Mouse (Mus musculus) ES-E14 (cell line): ENCODE results near the gene Fndc5. TPM values are rescaled to one million over a fixed set of nuclear protein-coding genes. Genes with fewer than 3 reads are reported as not detected.

Experiments
- DNase-seq: peaks from one replicate; pipeline ENCODE4 v3.0.0-alpha.2; 2013; ENCODE audit warnings: low read depth, low spot score
- H3K27ac ChIP-seq: 2 replicates; pipeline ENCODE4 v1.5.1; 2012; ENCODE audit warnings: low read depth, mild to moderate bottlenecking, low read length, moderate library complexity, mixed read lengths; ENCODE audit not compliant: poor library complexity, insufficient read depth, severe bottlenecking
- H3K36me3 ChIP-seq: 2 replicates; pipeline ENCODE4 v1.6.1; 2012; ENCODE audit warnings: mild to moderate bottlenecking, low read length, moderate library complexity, mixed read lengths; ENCODE audit not compliant: control insufficient read depth, poor library complexity, insufficient read depth, severe bottlenecking
- H3K4me1 ChIP-seq, 2 experiments: fragments of 150-350 bp in 1 of 2; sonication (generic) in 1 of 2; 2 replicates each; pipeline ENCODE4 v1.6.1; 2012; ENCODE audit warnings: low read length in 2 of 2, mild to moderate bottlenecking in 1 of 2, mixed read lengths in 1 of 2; ENCODE audit not compliant: control insufficient read depth in 2 of 2, insufficient read depth in 2 of 2, poor library complexity in 1 of 2
- H3K4me3 ChIP-seq, 2 experiments: fragments of 150-350 bp in 1 of 2; sonication (generic) in 1 of 2; 2 replicates each; pipeline ENCODE4 v1.5.1; 2012; ENCODE audit warnings: low read length in 2 of 2, low read depth in 1 of 2, mild to moderate bottlenecking in 1 of 2, mixed read lengths in 1 of 2; ENCODE audit not compliant: insufficient read depth in 1 of 2, poor library complexity in 1 of 2, severe bottlenecking in 1 of 2
- H3K9ac ChIP-seq: 2 replicates; pipeline ENCODE4 v1.6.1; 2012; ENCODE audit warnings: low read depth, mild to moderate bottlenecking, low read length, mixed read lengths; ENCODE audit not compliant: poor library complexity, insufficient read depth, severe bottlenecking
- H3K9me3 ChIP-seq: fragments of 150-350 bp; sonication (generic); 2 replicates; pipeline ENCODE4 v1.6.1; 2012; ENCODE audit warnings: low read depth, mild to moderate bottlenecking, low read length; ENCODE audit not compliant: control insufficient read depth, insufficient read depth
- CHD2 ChIP-seq: IDR thresholded peaks from 2 replicates; pipeline ENCODE4 v1.6.1; 2014; ENCODE audit warnings: mild to moderate bottlenecking, low read depth, low read length, inconsistent platforms
- HCFC1 ChIP-seq: IDR thresholded peaks from 2 replicates; pipeline ENCODE4 v1.6.1; 2012; ENCODE audit warnings: low read length, inconsistent platforms, borderline replicate concordance; ENCODE audit not compliant: insufficient read depth
- MAFK ChIP-seq: IDR thresholded peaks from 2 replicates; pipeline ENCODE4 v1.6.1; 2014; ENCODE audit warnings: mild to moderate bottlenecking, low read depth, low read length, inconsistent platforms; ENCODE audit not compliant: insufficient read depth
- ZC3H11A ChIP-seq: IDR thresholded peaks from 2 replicates; pipeline ENCODE4 v1.6.1; 2012; ENCODE audit warnings: low read depth, mild to moderate bottlenecking, inconsistent platforms, low read length, borderline replicate concordance
- ZNF384 ChIP-seq: IDR thresholded peaks from 2 replicates; pipeline ENCODE4 v1.6.1; 2012; ENCODE audit warnings: low read depth, low read length, inconsistent platforms
- in situ Hi-C, 2 experiments: fragments of 600-800 bp; cut with MboI; formaldehyde crosslinking; loops; one replicate each; pipeline ENCODE4 v1.15.1; 2025; ENCODE audit warnings: low sequenced_read_pairs in 2 of 2, inconsistent platforms in 1 of 2; ENCODE audit not compliant: unreplicated experiment in 2 of 2
- total RNA-seq: library from RNA; depleted of rRNA; stranded (reverse); fragments of 300-350 nt; gene quantifications from 2 replicates; pipeline ENCODE4 v1.2.3, GENCODE M21; 2012; rRNA removed

Fndc5 gene
- total RNA-seq, 1 experiment = 1.2 TPM

DNA sequence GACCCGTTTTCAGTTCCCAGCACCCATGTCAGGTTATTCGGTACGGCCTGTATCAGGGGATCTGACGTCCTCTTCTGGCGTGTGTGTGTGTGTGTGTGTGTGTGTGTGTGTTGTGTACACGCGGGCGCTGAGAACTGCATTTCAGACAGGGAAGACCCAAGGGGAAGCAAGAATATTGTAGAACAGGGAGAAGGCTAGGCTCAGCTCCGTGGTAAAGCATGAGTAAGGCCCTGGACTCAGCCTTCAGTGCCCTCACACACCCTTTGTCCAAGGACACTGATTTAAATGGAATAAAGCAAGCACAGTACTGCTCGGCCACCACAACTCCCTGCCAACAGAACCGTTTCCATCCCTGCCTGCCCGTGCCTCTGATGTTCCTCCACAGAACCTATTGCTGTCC, 53.7 kb downstream of the Fndc5 start:
- in situ Hi-C loops = no loop called here
- TF ChIP-seq ZC3H11A (no peak), ZNF384 (no peak), MAFK (no peak), CHD2 (no peak)
- DNase-seq = no peak
- peak overlapping the region; percentile 1; the same call in 1 of the 2 replicates for H3K27ac ChIP-seq
- peak overlapping the region; percentile 86 to 97 for H3K4me3 ChIP-seq
- peaks cover 13% of the 10 kb centered on the region; the same call in 1 of the 2 replicates for H3K36me3 ChIP-seq
- H3K4me1 ChIP-seq = peaks cover 7 to 12% of the 10 kb centered on the region in 2 experiments; a peak in 3 of 4 replicates
- no peaks in the 10 kb centered on the region for H3K9me3 ChIP-seq
- peak overlapping the region; percentile 97 for H3K9ac ChIP-seq

DNA sequence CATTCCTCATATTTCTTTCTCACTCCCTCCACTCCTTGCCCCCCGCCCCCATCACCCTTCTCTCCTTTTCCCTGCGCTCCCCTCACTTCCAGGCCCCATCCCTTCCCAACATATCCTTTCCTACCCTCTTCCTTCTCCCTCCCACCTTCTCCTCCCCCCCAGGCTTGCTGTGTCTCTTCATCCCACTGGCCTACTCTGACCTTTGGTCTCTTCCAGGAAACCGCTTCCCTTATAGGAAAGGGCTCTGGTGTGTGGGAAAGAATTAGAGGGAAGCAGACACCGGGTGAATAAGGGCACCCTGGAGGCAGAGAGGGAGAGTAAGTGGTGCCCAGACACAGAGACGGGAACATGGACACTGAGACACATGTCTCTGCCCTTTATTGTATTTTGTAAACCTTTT, 54.9 kb downstream of the Fndc5 start:
- in situ Hi-C loops = no loop called here
- Histone ChIP-seq H3K4me1 (peaks cover 7 to 12% of the 10 kb centered on the region in 2 experiments; a peak in 3 of 4 replicates), H3K9me3 (no peaks in the 10 kb centered on the region), H3K36me3 (peaks cover 17% of the 10 kb centered on the region), H3K27ac (no peak overlapping the region), H3K9ac (peak overlapping the region; percentile 44; the same call in 1 of the 2 replicates), H3K4me3 (peak overlapping the region; percentile 11 to 86)
- no peak for TF ChIP-seq ZNF384
- TF ChIP-seq ZC3H11A = no peak
- TF ChIP-seq CHD2 = no peak
- TF ChIP-seq HCFC1 = no peak
- no peak for DNase-seq

Other genes with a start within 250 kb of the Fndc5 start
- gene Azin2, start 174.6 kb upstream of the Fndc5 start, total RNA-seq = 16.0 and 21.2 TPM in 2 replicates
- gene Ak2, start 145.0 kb upstream of the Fndc5 start, total RNA-seq = 148 and 177 TPM in 2 replicates
- gene Rnf19b, start 78.7 kb upstream of the Fndc5 start, total RNA-seq = 47.1 and 66.7 TPM in 2 replicates
- 10.0 and 18.8 TPM in 2 replicates for gene Tmem54, start 31.5 kb upstream of the Fndc5 start, total RNA-seq
- gene Hpca, start 15.0 kb upstream of the Fndc5 start, total RNA-seq = 4.4 and 6.1 TPM in 2 replicates
- 25.5 and 25.7 TPM in 2 replicates for gene S100pbp, start 52.7 kb downstream of the Fndc5 start, total RNA-seq
- 125 and 136 TPM in 2 replicates for gene Yars, start 52.8 kb downstream of the Fndc5 start, total RNA-seq
- 14.4 and 22.5 TPM in 2 replicates for gene C77080, start 124.4 kb downstream of the Fndc5 start, total RNA-seq
- gene Sync, start 150.6 kb downstream of the Fndc5 start, total RNA-seq = 2.0 and 2.1 TPM in 2 replicates
- 59.7 and 81.2 TPM in 2 replicates for gene Rbbp4, start 198.4 kb downstream of the Fndc5 start, total RNA-seq
- gene Zbtb8os, start 198.7 kb downstream of the Fndc5 start, total RNA-seq = 41.4 and 59.9 TPM in 2 replicates
- gene Zbtb8a, start 241.1 kb downstream of the Fndc5 start, total RNA-seq = 25.3 and 32.5 TPM in 2 replicates